Mouse (Mus musculus): ENCODE measurements around the gene Mttp.

- TF ChIP-seq CTCF (IDR thresholded peaks at IDR 0.05 in 2 of 3, conservative IDR thresholded peaks at IDR 0.05 in 1 of 3; ENCODE audit: control insufficient read depth in 1 of 3, insufficient read depth in 1 of 3, low read depth in 2 of 3, low read length in 3 of 3, poor library complexity in 1 of 3, severe bottlenecking in 1 of 3): no peak
- no peak for TF ChIP-seq JUND (IDR thresholded peaks at IDR 0.05; ENCODE audit: low read depth, low read length)
- TF ChIP-seq ZKSCAN1 (IDR thresholded peaks at IDR 0.05; ENCODE audit: low read depth, low read length): no peak
- no peak for TF ChIP-seq GATA1 (IDR thresholded peaks at IDR 0.05; ENCODE audit: low read depth, low read length)
- TF ChIP-seq POLR2A (IDR thresholded peaks at IDR 0.05; ENCODE audit: control insufficient read depth in 1 of 2, insufficient read depth in 1 of 2, low read depth in 1 of 2, low read length in 2 of 2, poor library complexity in 1 of 2): no peak
Measured at GRCm38 (mm10) chr3:138058226-138058625, 86.5 kb downstream of the Mttp start.

Data from MEL (cell line).